ENCODE assay signal across 18 mouse cellular contexts in genomic region chr10:17987823-17988423, GRCm38 (mm10). TPM values are rescaled to one million over a fixed set of nuclear protein-coding genes. Genes with fewer than 3 reads are reported as not detected.
DNase-seq lines count a peak whose midpoint lies in the region; ATAC-seq and TF ChIP-seq lines count a peak whose summit lies in the region.
"Had no signal": no experiment of that assay in that cellular context is flagged by ENCODE, and none has a peak within 500 bp of the region (broad histone marks: within the 10 kb centered on the region; RNA-seq: fewer than 3 reads in every experiment).

No protein-coding gene starts in this region.

- no peaks in the 10 kb centered on the region for H3K9me3 ChIP-seq in midbrain, embryonic 16.5 days (replicated peaks; ENCODE audit: control insufficient read depth, low read length, poor library complexity, severe bottlenecking)
- H3K9me3 ChIP-seq: hindbrain, embryonic 15.5 days; midbrain, embryonic 13.5 days had no signal

- no peaks in the 10 kb centered on the region for H3K36me3 ChIP-seq in midbrain, embryonic 16.5 days (ENCODE audit: control insufficient read depth, insufficient read depth, low read length)
- H3K36me3 ChIP-seq: hindbrain, embryonic 15.5 days; midbrain, embryonic 13.5 days had no signal

- ATAC-seq in monocyte, adult 5-6 weeks (replicated peaks; ENCODE audit: insufficient number of reproducible peaks, low FRiP score, low TSS enrichment, poor library complexity, severe bottlenecking) = peak; percentile 48
- ATAC-seq in midbrain, embryonic 16.5 days = no peak
- ATAC-seq: forebrain, embryonic 14.5 days; intestine, embryonic 16.5 days; midbrain, embryonic 13.5 days had no signal

- peak overlapping the region; percentile 8; the same call in 1 of the 2 replicates for H3K27ac ChIP-seq in bone marrow, adult 2 months (ENCODE audit: control insufficient read depth, insufficient read depth, low read depth, low read length, poor library complexity)
- no peak overlapping the region for H3K27ac ChIP-seq in midbrain, embryonic 16.5 days (ENCODE audit: low read length)
- H3K27ac ChIP-seq: gastrocnemius, adult 2 months; hindbrain, embryonic 15.5 days; layer of hippocampus, adult 2 months; midbrain, embryonic 13.5 days had no signal

- H3K4me3 ChIP-seq in bone marrow, adult 2 months (replicated peaks; ENCODE audit: control insufficient read depth, low read depth, low read length) = no peak overlapping the region
- H3K4me3 ChIP-seq in midbrain, embryonic 16.5 days (ENCODE audit: low read depth, low read length) = no peak overlapping the region
- H3K4me3 ChIP-seq: gastrocnemius, adult 2 months; hindbrain, embryonic 15.5 days; layer of hippocampus, adult 2 months; midbrain, embryonic 13.5 days had no signal

- TF ChIP-seq CTCF in bone marrow, adult 2 months (IDR thresholded peaks at IDR 0.05; ENCODE audit: control insufficient read depth, insufficient read depth, low read length) = no peak

- H3K4me1 ChIP-seq in bone marrow, adult 2 months (ENCODE audit: control insufficient read depth, insufficient read depth, low read length) = no peaks in the 10 kb centered on the region; the same call in 1 of the 2 replicates
- no peaks in the 10 kb centered on the region for H3K4me1 ChIP-seq in midbrain, embryonic 16.5 days (ENCODE audit: control insufficient read depth, insufficient read depth, low read length)
- H3K4me1 ChIP-seq: hindbrain, embryonic 15.5 days; midbrain, embryonic 13.5 days had no signal

- WGBS in bone marrow, adult 2 months = 63% methylated on average over 8 of the region's 8 CpGs
- WGBS in midbrain, embryonic 16.5 days = 85% methylated on average over 8 of the region's 8 CpGs

- DNase-seq in thymus, postnatal 25 days = peak; percentile 11
- no peak for DNase-seq in thymus, postnatal 4 days
- no peak for DNase-seq in adrenal gland, adult 8-10 months
- no peak for DNase-seq in cerebellum, postnatal 36 days
- DNase-seq: adrenal gland, adult 2 months; B cell, adult 2 months; cerebellum, adult 2 months; gastrocnemius, adult 2 months; heart, postnatal 4 days; kidney, postnatal 25 days had no signal

- no peak overlapping the region for H3K9ac ChIP-seq in midbrain, embryonic 16.5 days (ENCODE audit: low read depth, low read length)
- H3K9ac ChIP-seq: hindbrain, embryonic 15.5 days; midbrain, embryonic 13.5 days had no signal

- no peak for TF ChIP-seq POLR2A in bone marrow, adult 2 months (IDR thresholded peaks at IDR 0.05; ENCODE audit: borderline replicate concordance, control insufficient read depth, low read depth, low read length)

- H3K27me3 ChIP-seq in midbrain, embryonic 16.5 days (ENCODE audit: control insufficient read depth, insufficient read depth, low read depth, low read length) = no peaks in the 10 kb centered on the region
- H3K27me3 ChIP-seq: hindbrain, embryonic 15.5 days; midbrain, embryonic 13.5 days had no signal

- no peak overlapping the region for H3K4me2 ChIP-seq in midbrain, embryonic 16.5 days (ENCODE audit: low read length)
- H3K4me2 ChIP-seq: hindbrain, embryonic 15.5 days; midbrain, embryonic 13.5 days had no signal

RNA-seq across cellular contexts. Expression of gene Abracl, which starts 35.2 kb away (rescaled TPM):
- 74.1 and 129 TPM in 2 replicates for polyA plus RNA-seq in bone marrow, adult 2 months (2011; ENCODE audit: insufficient read depth, insufficient read length, low replicate concordance, missing spikeins)
- total RNA-seq in monocyte, adult 5-6 weeks (2017) = 279 to 315 TPM (median 280 TPM) in 3 replicates
- total RNA-seq in adrenal gland, adult 8-10 months (2022) = 10 to 100 TPM; 14.6 to 33.2 (median 18.8) TPM
- polyA plus RNA-seq in midbrain, embryonic 16.5 days (2015; fragmentation: Nextera tagmentation; extraction: Ambion mirVana) = 45.7 and 55.6 TPM in 2 replicates

RNA-seq across cellular contexts. Expression of gene Heca, which starts 40.1 kb away (rescaled TPM):
- 5.7 and 9.1 TPM in 2 replicates for polyA plus RNA-seq in bone marrow, adult 2 months (2011; ENCODE audit: insufficient read depth, insufficient read length, low replicate concordance, missing spikeins)
- total RNA-seq in monocyte, adult 5-6 weeks (2017) = 129 to 223 TPM (median 161 TPM) in 3 replicates
- 10 to 100 TPM; 22.5 to 42.2 (median 30.2) TPM for total RNA-seq in adrenal gland, adult 8-10 months (2022)
- polyA plus RNA-seq in midbrain, embryonic 16.5 days (2015; fragmentation: Nextera tagmentation; extraction: Ambion mirVana) = 4.4 and 6.4 TPM in 2 replicates
